Mouse (Mus musculus) C2C12 (cell line): Measurements from ENCODE around the gene Kctd2.

Experiments used
- CEBPB ChIP-seq: IDR thresholded peaks from one replicate; pipeline ENCODE4 v1.6.1; 2011; ENCODE audit warnings: low read depth, mild to moderate bottlenecking, control low read depth, moderate library complexity
- CTCF ChIP-seq: IDR thresholded peaks from one replicate; pipeline ENCODE4 v1.5.1; 2011; ENCODE audit not compliant: control insufficient read depth, insufficient read depth, insufficient read length
- FOSL1 ChIP-seq: IDR thresholded peaks from one replicate; pipeline ENCODE4 v1.8.0; 2011; ENCODE audit warnings: mild to moderate bottlenecking, low read length; ENCODE audit not compliant: poor library complexity, insufficient read depth, severe bottlenecking
- MAX ChIP-seq: IDR thresholded peaks from one replicate; pipeline ENCODE4 v1.6.1; 2011; ENCODE audit warnings: mild to moderate bottlenecking, control low read depth
- USF1 ChIP-seq: IDR thresholded peaks from one replicate; pipeline ENCODE4 v1.6.1; 2011; ENCODE audit warnings: low read depth, mild to moderate bottlenecking, control low read depth, moderate library complexity

DNA sequence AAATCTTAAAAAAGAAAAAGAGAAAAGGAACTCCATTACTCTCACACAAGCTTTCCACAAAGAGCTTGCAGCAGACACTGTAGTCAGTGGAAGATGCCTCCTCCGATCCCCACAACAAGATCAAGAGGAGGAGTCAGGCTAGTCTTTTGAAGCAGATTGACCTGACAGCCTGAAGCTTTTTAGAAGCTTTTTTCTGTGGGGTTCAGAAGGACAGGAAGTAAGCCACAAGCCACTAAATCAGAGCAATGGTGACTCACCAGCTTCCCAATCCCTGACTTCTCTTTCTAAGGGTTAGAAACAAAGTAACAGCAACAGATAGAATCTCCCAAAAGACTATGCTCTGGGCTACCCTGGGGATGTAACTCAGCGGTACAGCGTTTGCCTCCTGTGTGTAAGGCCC lies 19.4 kb downstream of the Kctd2 start:
- no peak for TF ChIP-seq CTCF
- TF ChIP-seq MAX = no peak
- peak; percentile 21 for TF ChIP-seq FOSL1
- TF ChIP-seq USF1 = no peak
- TF ChIP-seq CEBPB = no peak
